Mouse (Mus musculus): ENCODE results near the gene Zfp663.

GRCm38 (mm10) chr2:165307801-165308200 is 60.7 kb downstream of the Zfp663 start:
- TF ChIP-seq CTCF (IDR thresholded peaks at IDR 0.05; ENCODE audit: low read depth) (no peak), EP300 (IDR thresholded peaks at IDR 0.05; ENCODE audit: low read depth) (no peak)

Data from heart, postnatal 0 days (tissue).